Mouse (Mus musculus) embryo, embryonic 10.5 days (tissue): ENCODE measurements around the gene Med18.
A peak's percentile ranks its signal among the peaks of the same experiment; 100 is the strongest.
"Not testable (repeated sequence)": the region's sequence is repeated elsewhere in the genome, so short reads cannot be mapped to it uniquely, and the experiment has no call there.

Source experiments
- DNase-seq: peaks from one replicate; pipeline ENCODE4 v3.0.0-alpha.2; 2015; ENCODE audit warnings: low spot score

The Med18 gene

DNA sequence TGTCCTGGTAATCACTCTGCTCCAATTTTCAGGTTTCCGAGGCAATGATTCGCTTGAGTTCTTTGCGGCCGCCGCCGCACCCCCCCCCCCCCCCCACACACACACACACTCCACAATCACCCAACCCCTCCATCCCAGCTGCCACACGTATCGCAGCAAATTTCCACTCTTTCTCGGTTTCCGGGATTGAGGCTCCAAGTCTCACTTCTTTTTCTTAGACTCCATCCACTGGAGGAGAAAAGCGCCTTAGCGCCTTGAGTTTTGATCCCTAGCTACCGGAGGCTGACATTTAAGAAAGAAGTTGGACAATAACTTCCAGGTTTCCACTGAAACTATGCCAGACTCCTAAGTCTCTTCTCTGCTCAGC is 42.2 kb downstream of the Med18 start:
- peak; percentile 67 for DNase-seq

DNA sequence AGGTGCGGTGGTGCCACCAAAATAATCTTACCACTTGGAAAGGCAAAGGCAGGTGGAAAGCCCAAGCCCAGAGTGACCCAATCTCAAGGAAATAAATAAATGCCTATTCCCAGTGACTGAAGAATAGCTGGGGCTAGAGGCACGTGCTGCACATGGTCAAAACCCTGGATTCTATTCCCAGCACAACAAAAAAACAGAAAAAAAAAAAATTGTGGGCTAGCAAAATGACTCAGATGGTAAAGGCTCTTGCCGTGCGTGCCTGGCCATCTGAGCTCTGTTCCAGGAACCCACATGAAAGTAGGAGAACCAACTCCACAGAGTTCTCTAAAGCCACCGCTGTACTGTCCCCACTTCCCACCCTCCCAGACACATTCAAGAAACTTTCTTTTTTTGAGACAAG is 43.2 kb downstream of the Med18 start:
- DNase-seq: no peak

DNA sequence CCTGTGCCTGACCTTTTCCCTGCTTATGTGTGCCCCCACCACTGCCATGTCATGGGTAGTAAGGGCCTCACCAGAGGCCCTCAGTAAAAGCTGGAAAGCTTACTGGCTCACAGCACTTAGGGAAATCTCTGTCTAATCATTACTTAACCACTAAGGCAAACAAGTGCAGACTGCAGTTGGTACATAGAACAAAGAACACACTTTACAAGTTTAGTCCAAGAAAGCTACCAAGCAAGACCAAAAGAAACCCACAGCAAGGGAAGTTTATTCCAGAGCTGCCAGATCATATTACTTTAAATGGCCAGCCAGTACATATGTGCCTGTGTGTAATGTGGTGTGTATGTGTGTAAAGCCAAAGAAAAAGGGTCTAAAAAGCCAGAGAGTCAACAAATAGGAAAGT is 47.8 kb downstream of the Med18 start:
- no peak for DNase-seq

DNA sequence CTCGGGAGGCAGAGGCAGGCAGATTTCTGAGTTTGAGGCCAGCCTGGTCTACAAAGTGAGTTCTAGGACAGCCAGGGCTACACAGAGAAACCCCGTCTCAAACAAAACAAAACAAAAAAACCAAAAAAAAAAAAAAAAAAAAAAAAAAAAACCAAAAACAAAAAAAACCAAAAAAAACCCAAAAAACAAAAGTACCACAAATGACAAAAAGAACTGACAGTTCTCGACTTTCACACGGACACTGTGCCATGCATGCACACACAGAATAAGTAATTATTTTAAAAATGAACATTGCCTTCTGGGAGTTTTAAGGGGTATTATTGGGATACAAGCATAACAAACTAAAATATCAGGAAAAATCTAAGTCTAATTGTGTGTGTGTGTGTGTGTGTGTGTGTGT is 50.5 kb downstream of the Med18 start:
- DNase-seq: not testable (repeated sequence)

DNA sequence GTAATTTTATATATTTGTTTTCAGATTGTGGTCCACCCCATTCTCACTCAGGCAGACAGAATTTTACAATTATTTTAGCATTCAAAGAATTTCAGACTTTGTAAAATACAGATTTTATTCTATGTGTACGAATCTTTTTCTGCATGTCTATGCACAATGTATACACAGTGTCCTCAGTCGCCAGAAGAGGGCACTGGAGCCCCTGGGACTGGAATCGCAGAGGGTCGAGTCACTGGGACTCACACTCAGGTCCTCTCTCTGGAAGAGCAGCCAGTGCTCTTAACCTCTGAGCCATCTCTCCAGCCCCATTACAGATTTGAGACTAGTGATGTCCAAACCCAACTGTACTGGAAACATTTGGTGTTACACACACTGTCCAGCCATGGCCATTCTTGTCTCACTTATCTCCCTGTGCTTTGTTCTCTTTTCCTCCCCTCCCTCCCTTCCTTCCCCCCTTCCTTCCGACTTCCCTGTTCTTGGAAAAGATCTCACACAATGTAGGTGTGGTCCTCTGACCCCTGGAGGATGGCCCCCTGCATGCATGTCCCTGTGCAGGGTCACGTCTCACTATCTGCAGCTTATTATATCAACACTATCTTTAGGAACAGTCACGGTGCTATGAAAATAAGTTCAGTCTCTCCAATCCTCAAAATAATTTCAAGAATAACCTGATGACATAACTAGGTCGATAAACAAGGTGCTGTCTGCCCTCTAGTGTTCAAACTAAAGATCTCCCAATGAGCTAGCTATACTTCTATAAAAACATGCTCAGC is 52.2 kb downstream of the Med18 start:
- peak; percentile 40 for DNase-seq

DNA sequence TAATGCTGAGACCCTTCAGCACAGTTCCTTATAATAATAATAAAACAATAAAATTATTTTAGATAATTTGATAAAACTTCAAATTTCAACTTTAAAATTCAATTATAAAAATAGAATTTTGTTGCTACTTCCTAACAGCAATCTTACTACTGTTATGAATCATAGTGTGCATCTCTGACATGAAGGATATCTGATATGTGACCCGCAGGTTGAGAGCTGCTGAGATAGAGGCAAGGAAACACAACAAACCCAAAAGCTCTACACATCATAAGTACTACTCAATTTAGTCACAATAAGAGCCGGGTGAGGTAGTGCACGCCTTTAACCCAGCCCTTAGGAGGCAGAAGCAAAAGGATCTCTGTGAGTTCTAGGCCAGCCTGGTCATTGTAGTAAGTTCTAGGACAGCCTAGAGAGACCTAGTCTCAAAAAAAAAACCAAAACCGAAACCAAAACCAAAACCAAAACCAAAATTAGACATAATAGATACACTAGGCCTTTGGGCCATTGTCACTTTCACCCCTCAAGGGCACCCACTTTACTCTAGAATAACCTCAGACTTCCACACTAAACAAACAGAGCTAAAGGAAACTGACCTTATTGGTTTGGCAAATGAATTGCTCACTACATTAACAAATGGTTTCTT is 54.0 kb downstream of the Med18 start:
- no peak for DNase-seq
